Mouse (Mus musculus) CH12.LX (cell line): ENCODE data around the gene Srgap2. TPM values are rescaled to one million over a fixed set of nuclear protein-coding genes. Genes with fewer than 3 reads are reported as not detected.
A peak's percentile ranks its signal among the peaks of the same experiment; 100 is the strongest.

Source experiments
- DNase-seq: peaks from one replicate; pipeline ENCODE4 v3.0.0-alpha.2; 2013; ENCODE audit errors: extremely low read depth
- H3K27ac ChIP-seq: 2 replicates; pipeline ENCODE4 v1.5.1; 2012; ENCODE audit warnings: low read depth, mild to moderate bottlenecking, control low read depth, moderate library complexity; ENCODE audit not compliant: insufficient read depth
- H3K27me3 ChIP-seq: replicated peaks from 2 replicates; pipeline ENCODE3; 2012; ENCODE audit warnings: inconsistent platforms
- H3K36me3 ChIP-seq, 2 experiments: replicated peaks in 1 of 2; 2 replicates each; pipeline versions ENCODE3 to v1.6.1; 2012; ENCODE audit warnings: inconsistent platforms in 1 of 2, low read length in 1 of 2, mild to moderate bottlenecking in 1 of 2, mixed read lengths in 1 of 2, moderate library complexity in 1 of 2; ENCODE audit not compliant: control insufficient read depth in 1 of 2, insufficient read depth in 1 of 2
- H3K4me1 ChIP-seq, 2 experiments: 2 replicates each; pipeline ENCODE4 v1.6.1; 2012; ENCODE audit warnings: inconsistent platforms in 1 of 2, moderate library complexity in 1 of 2; ENCODE audit not compliant: insufficient read depth in 2 of 2, control insufficient read depth in 1 of 2
- H3K4me2 ChIP-seq: 2 replicates; pipeline ENCODE4 v1.6.1; 2012; ENCODE audit warnings: low read depth, mild to moderate bottlenecking, control low read depth; ENCODE audit not compliant: poor library complexity, insufficient read depth, severe bottlenecking
- H3K4me3 ChIP-seq, 3 experiments: fragments of 150-350 bp in 1 of 3; sonication (generic) in 1 of 3; replicated peaks in 1 of 3; 2 replicates each; pipeline versions ENCODE3 to v1.5.1; 2011 to 2012; ENCODE audit warnings: low read depth in 2 of 3, low read length in 2 of 3, mild to moderate bottlenecking in 2 of 3, moderate library complexity in 2 of 3, control low read depth in 1 of 3, improper control_type of control experiment in 1 of 3, inconsistent platforms in 1 of 3, mixed read lengths in 1 of 3; ENCODE audit not compliant: poor library complexity in 1 of 3
- H3K79me2 ChIP-seq: replicated peaks from 2 replicates; pipeline ENCODE4 v1.6.1; 2012; ENCODE audit warnings: mild to moderate bottlenecking, moderate library complexity; ENCODE audit not compliant: control insufficient read depth, poor library complexity, insufficient read depth, severe bottlenecking; ENCODE audit errors: extremely low read depth
- H3K9ac ChIP-seq: 2 replicates; pipeline ENCODE4 v1.6.1; 2012; ENCODE audit warnings: low read depth, mild to moderate bottlenecking, control low read depth, moderate library complexity; ENCODE audit not compliant: insufficient read depth
- H3K9me3 ChIP-seq: replicated peaks from 2 replicates; pipeline ENCODE3; 2012; ENCODE audit warnings: low read length, inconsistent platforms, mixed read lengths
- CTCF ChIP-seq, 2 experiments: IDR thresholded peaks in 1 of 2; conservative IDR thresholded peaks in 1 of 2; 2 replicates each; pipeline ENCODE4 v1.5.1; 2011 to 2012; ENCODE audit warnings: low read depth in 2 of 2, low read length in 2 of 2, improper control_type of control experiment in 1 of 2, inconsistent platforms in 1 of 2, mild to moderate bottlenecking in 1 of 2, moderate library complexity in 1 of 2
- E2F4 ChIP-seq: IDR thresholded peaks from 2 replicates; pipeline ENCODE4 v1.6.1; 2011; ENCODE audit warnings: low read depth, low read length, improper control_type of control experiment; ENCODE audit not compliant: insufficient replicate concordance
- ELF1 ChIP-seq: IDR thresholded peaks from 2 replicates; pipeline ENCODE4 v1.6.1; 2014; ENCODE audit warnings: low read depth, mild to moderate bottlenecking, inconsistent platforms, low read length, improper control_type of control experiment
- EP300 ChIP-seq: IDR thresholded peaks from 2 replicates; pipeline ENCODE4 v1.6.1; 2011; ENCODE audit warnings: low read length, improper control_type of control experiment
- ETS1 ChIP-seq: conservative IDR thresholded peaks from 2 replicates; pipeline ENCODE4 v1.6.1; 2012; ENCODE audit warnings: low read depth, mild to moderate bottlenecking, inconsistent platforms, low read length, improper control_type of control experiment, moderate library complexity
- GABPA ChIP-seq: IDR thresholded peaks from 2 replicates; pipeline ENCODE4 v1.6.1; 2012; ENCODE audit warnings: low read depth, low read length, improper control_type of control experiment, inconsistent platforms; ENCODE audit not compliant: insufficient replicate concordance
- JUN ChIP-seq: IDR thresholded peaks from 2 replicates; pipeline ENCODE4 v1.6.1; 2011; ENCODE audit warnings: low read depth, mild to moderate bottlenecking, low read length, improper control_type of control experiment, moderate library complexity; ENCODE audit not compliant: insufficient read depth
- MAX ChIP-seq: IDR thresholded peaks from 2 replicates; pipeline ENCODE4 v1.6.1; 2011; ENCODE audit warnings: low read length, improper control_type of control experiment
- MAZ ChIP-seq: IDR thresholded peaks from 2 replicates; pipeline ENCODE4 v1.6.1; 2012; ENCODE audit warnings: low read depth, mild to moderate bottlenecking, inconsistent platforms, low read length, improper control_type of control experiment, moderate library complexity
- MYC ChIP-seq: IDR thresholded peaks from 2 replicates; pipeline ENCODE4 v1.6.1; 2011; ENCODE audit warnings: low read depth, mild to moderate bottlenecking, improper control_type of control experiment, low read length
- PAX5 ChIP-seq: IDR thresholded peaks from 2 replicates; pipeline ENCODE4 v1.6.1; 2012; ENCODE audit warnings: low read length, inconsistent platforms, mixed read lengths
- POLR2AphosphoS2 ChIP-seq: IDR thresholded peaks from 2 replicates; pipeline ENCODE4 v1.6.1; 2011; ENCODE audit warnings: low read depth, low read length, improper control_type of control experiment
- SIN3A ChIP-seq: IDR thresholded peaks from 2 replicates; pipeline ENCODE4 v1.6.1; 2012; ENCODE audit warnings: low read length, improper control_type of control experiment, inconsistent platforms
- TCF12 ChIP-seq: IDR thresholded peaks from 2 replicates; pipeline ENCODE4 v1.6.1; 2014; ENCODE audit warnings: low read depth, mild to moderate bottlenecking, inconsistent platforms, low read length, improper control_type of control experiment
- USF1 ChIP-seq: IDR thresholded peaks from 2 replicates; pipeline ENCODE4 v1.6.1; 2014; ENCODE audit warnings: low read depth, mild to moderate bottlenecking, inconsistent platforms, low read length, improper control_type of control experiment
- USF2 ChIP-seq: conservative IDR thresholded peaks from 2 replicates; pipeline ENCODE4 v1.6.1; 2011; ENCODE audit warnings: low read depth, low read length, improper control_type of control experiment
- ZC3H11A ChIP-seq: IDR thresholded peaks from 2 replicates; pipeline ENCODE4 v1.6.1; 2012; ENCODE audit warnings: low read depth, mild to moderate bottlenecking, inconsistent platforms, low read length, improper control_type of control experiment
- ZNF384 ChIP-seq: IDR thresholded peaks from 2 replicates; pipeline ENCODE4 v1.6.1; 2012; ENCODE audit warnings: low read depth, low read length, improper control_type of control experiment, inconsistent platforms
- dilution Hi-C: fragments of 300-500 bp; cut with MboI; formaldehyde crosslinking; loops from 2 replicates; pipeline ENCODE4 v1.14.3; 2020; ENCODE audit warnings: low sequenced_read_pairs; ENCODE audit not compliant: extremely low pct_unique_long_range_greater_than_20kb, extremely low pct_ligation_motif_present
- in situ Hi-C: fragments of 300-500 bp; cut with MboI; formaldehyde crosslinking; loops from 3 replicates; pipeline ENCODE4 v1.14.3; 2019; ENCODE audit warnings: low sequenced_read_pairs, low pct_ligation_motif_present, low pct_unique_long_range_greater_than_20kb, mixed read lengths
- polyA plus RNA-seq: library from polyadenylated mRNA; unstranded; fragments of >175 nt; gene quantifications from 2 replicates; pipeline ENCODE4 v1.2.1, GENCODE M21; 2012; ENCODE audit warnings: low read depth; ENCODE audit not compliant: insufficient read length
- total RNA-seq, 2 experiments: library from RNA; depleted of rRNA; stranded (reverse); fragments of 300-350 nt in 1 of 2; fragments of >200 nt in 1 of 2; gene quantifications; 2 replicates each; pipeline ENCODE4 v1.2.3; 2012 to 2014

Srgap2 gene
- total and polyA plus RNA-seq, 3 experiments = 9.7 to 28.1 (median 26.8) TPM

DNA sequence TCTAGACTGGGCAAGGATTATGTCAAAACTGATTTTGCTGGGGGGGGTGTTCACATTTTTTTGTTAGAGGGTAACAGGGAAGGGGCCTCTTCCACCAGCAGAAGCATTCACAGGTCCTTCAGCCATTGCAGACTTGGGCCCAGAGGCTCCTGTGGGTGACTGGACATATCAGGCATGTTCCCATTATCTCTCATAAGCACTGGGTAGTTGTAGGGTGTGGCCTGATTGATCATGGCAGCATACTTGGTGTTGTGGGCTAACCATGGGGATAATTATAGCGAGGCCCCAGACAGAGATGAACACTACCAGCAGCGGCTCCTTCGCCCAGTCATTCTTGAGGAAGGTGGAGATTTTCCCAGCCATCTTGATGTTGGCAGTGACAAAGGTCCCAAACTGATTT, 79.8 kb downstream of the Srgap2 start:
- Histone ChIP-seq H3K4me3 (no peak overlapping the region), H3K27me3 (no peaks in the 10 kb centered on the region), H3K4me2 (no peak overlapping the region), H3K36me3 (peaks cover 4 to 9% of the 10 kb centered on the region in 2 experiments), H3K9ac (no peak overlapping the region), H3K4me1 (peaks cover 5 to 15% of the 10 kb centered on the region in 2 experiments; a peak in 3 of 4 replicates), H3K9me3 (no peaks in the 10 kb centered on the region), H3K79me2 (peaks cover 11% of the 10 kb centered on the region; the same call in 1 of the 2 replicates), H3K27ac (no peak overlapping the region)
- TF ChIP-seq MYC = no peak
- no peak for TF ChIP-seq MAZ
- TF ChIP-seq TCF12 = no peak
- TF ChIP-seq JUN = no peak
- TF ChIP-seq E2F4 = no peak
- TF ChIP-seq ETS1 = no peak
- TF ChIP-seq SIN3A = no peak
- no peak for TF ChIP-seq GABPA
- TF ChIP-seq ELF1 = no peak
- dilution Hi-C loops (no loop called here), in situ Hi-C loops (no loop called here)
- DNase-seq = no peak

DNA sequence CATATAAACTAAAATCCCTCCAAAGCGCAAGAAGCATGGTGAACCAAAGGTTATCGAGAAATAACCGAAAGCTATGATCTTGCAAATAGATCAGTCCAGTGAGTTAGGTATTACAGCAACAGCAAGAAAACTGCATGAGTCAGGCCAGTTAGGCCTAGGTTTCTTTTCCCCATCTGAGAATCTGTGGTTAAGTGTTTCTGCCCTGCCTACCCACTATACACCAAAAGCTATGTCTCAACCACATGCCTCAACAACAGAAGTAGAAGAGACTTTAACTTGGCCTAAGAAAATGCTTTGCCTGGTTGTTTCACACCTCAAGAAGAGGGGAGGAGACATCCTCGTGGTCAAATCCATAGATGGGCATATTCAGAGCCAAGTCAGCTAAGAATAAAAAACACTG, 80.6 kb downstream of the Srgap2 start:
- H3K4me2 ChIP-seq = no peak overlapping the region
- DNase-seq = no peak
- H3K27ac ChIP-seq = no peak overlapping the region
- peaks cover 5 to 15% of the 10 kb centered on the region in 2 experiments; a peak in 3 of 4 replicates for H3K4me1 ChIP-seq
- peaks cover 11% of the 10 kb centered on the region; the same call in 1 of the 2 replicates for H3K79me2 ChIP-seq
- TF ChIP-seq SIN3A = 0 out of 2 replicates have a peak, but pooled peaks have one; percentile 42
- no peak for TF ChIP-seq PAX5
- no peak for TF ChIP-seq POLR2AphosphoS2
- TF ChIP-seq MYC = peak; percentile 50; the same call in 1 of the 2 replicates
- TF ChIP-seq MAX = 0 out of 2 replicates have a peak, but pooled peaks have one; percentile 28
- TF ChIP-seq ZC3H11A = no peak
- TF ChIP-seq USF1 = no peak
- no peak for TF ChIP-seq CTCF (conservative IDR thresholded peaks at IDR 0.05 in 1 of 2, IDR thresholded peaks at IDR 0.05 in 1 of 2; ENCODE audit: low read depth in 2 of 2, low read length in 2 of 2)
- TF ChIP-seq ZNF384 = no peak
- TF ChIP-seq EP300 = 0 out of 2 replicates have a peak, but pooled peaks have one; percentile 40
- no peak for TF ChIP-seq USF2
- TF ChIP-seq E2F4 = no peak
- TF ChIP-seq, all 38 proteins: peak for 4
- no peak overlapping the region; the same call in 1 of the 2 replicates for H3K9ac ChIP-seq
- in situ Hi-C loops = no loop called here
- no peaks in the 10 kb centered on the region for H3K27me3 ChIP-seq
- no peaks in the 10 kb centered on the region for H3K9me3 ChIP-seq
- H3K4me3 ChIP-seq = no peak overlapping the region
- H3K36me3 ChIP-seq = peaks cover 0 to 5% of the 10 kb centered on the region in 2 experiments
- dilution Hi-C loops = no loop called here
